Mouse (Mus musculus) frontal cortex, postnatal 36 days (tissue): ENCODE measurements at regions not wholly inside any gene's neighbourhood (a gene's known extent, or its start where the extent isn't known, plus 50 kb on each side); places are given as distances from the start of the nearest gene placed in this dataset.

Experiments
- DNase-seq, 2 experiments: peaks; one replicate each; pipeline ENCODE4 v3.0.0; 2022; ENCODE audit warnings: low spot score in 2 of 2

- no peak for DNase-seq
Observed at GRCm38 (mm10) chr1:159989561-159989960, 54.6 kb upstream of the 4930523C07Rik start.

DNA sequence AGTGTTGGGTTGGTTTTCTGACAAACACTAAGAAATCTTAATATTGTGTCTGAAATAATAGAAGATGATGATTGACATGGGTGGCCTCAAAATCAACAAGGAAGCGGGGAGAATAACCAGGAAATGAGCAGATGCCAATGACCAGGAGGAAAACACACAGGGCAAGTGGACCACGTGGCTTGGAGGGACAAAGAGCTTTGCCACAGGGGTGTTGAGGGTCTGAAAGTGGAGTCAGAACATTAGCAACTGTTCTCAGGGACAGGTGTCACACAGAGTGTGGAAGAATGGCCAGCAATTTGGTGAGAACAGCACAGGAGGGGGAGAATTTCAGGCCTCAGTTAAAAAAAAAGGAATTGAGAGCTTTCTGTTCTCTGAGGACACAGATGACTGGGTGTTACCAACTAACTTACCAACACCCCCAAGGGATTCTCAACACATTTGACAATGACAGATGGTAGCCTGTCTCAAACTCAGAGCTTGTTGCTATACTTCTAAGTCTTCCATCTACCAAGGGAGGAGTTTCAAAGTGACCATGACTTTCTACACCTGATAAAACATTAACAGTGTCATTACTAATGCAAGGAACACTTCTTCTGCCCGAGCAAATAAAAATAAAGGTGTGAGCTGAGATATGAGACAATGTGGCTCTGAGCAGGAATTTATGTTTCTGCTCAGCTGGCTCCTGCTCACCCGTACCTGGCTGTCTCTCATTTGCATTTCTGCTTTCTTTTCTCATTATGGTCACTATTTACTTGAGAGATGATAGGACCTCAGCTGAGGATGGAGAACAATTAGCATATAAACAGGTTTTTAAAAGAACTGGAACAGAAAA is 52.2 kb upstream of the 4930523C07Rik start:
- peak in 1 of 2 experiments; percentile 4 for DNase-seq
